1 mouse cellular context compared by ENCODE assay signal in the genomic region with DNA sequence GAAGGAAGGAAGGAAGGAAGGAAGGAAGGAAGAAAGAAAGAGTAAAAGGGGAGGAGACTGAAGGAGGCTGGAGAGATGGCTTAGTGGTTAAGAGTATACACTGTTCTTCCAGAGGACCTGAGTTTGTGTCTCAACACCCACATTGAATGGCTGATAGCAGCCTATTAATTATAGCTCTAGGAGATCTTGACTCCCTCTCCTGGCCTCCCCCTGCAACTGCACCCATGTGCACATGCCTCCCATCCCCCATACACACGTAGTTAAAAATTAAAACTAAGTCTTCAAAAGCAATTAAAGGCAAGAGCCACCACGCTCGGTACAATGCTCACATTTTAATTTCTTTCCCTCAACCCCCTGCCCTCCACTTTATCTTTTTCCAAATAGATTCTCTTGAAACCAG.
TF ChIP-seq lines count a peak whose summit lies in the region.

No protein-coding gene starts in this region.

TF ChIP-seq in ES-E14, 5 proteins besides CTCF, POLR2A, EP300 and RAD21:
- no peak for TF ChIP-seq ZNF384 (IDR thresholded peaks at IDR 0.05; ENCODE audit: low read depth, low read length)
- TF ChIP-seq CHD2 (IDR thresholded peaks at IDR 0.05; ENCODE audit: low read depth, low read length) = 0 out of 2 replicates have a peak, but pooled peaks have one; percentile 49
